Comparison of ENCODE assay signal across 26 mouse cellular contexts in genomic region chr8:117768971-117769370, GRCm38 (mm10). TPM values are rescaled to one million over a fixed set of nuclear protein-coding genes. Genes with fewer than 3 reads are reported as not detected.
DNase-seq lines count a peak whose midpoint lies in the region; ATAC-seq and TF ChIP-seq lines count a peak whose summit lies in the region.
"Had no signal": no experiment of that assay in that cellular context is flagged by ENCODE, and none has a peak within 500 bp of the region (broad histone marks: within the 10 kb centered on the region; RNA-seq: fewer than 3 reads in every experiment).

No protein-coding gene starts in this region.

- DNase-seq in midbrain, embryonic 11.5 days (ENCODE audit: low spot score, missing footprints), result peak; percentile 66
- DNase-seq in midbrain, postnatal 0 days (ENCODE audit: low spot score), result no peak
- DNase-seq in 3T3-L1 (ENCODE audit: low read depth, low spot score) (peak; percentile 17), Patski (ENCODE audit: low read depth, low spot score) (peak; percentile 64)
- peak; percentile 37 for DNase-seq in yolk sac, embryonic 10.5 days (ENCODE audit: low spot score)
- DNase-seq in thymus, postnatal 14 days, result no peak
- no peak for DNase-seq in embryo, embryonic 11 days
- DNase-seq: adrenal gland, adult 2 months; adrenal gland, postnatal 10 days; adrenal gland, postnatal 25 days; B cell, adult 2 months; cerebellum, adult 11 months; cerebellum, adult 18-20 months; cerebellum, adult 8-10 months; cerebellum, adult 9-11 months; cerebellum, postnatal 14 days; cerebellum, postnatal 36 days had no signal

- no peak for ATAC-seq in midbrain, embryonic 11.5 days (ENCODE audit: low FRiP score)
- ATAC-seq in midbrain, postnatal 0 days (ENCODE audit: low FRiP score), result no peak
- ATAC-seq in Patski, result peak; percentile 85
- ATAC-seq: CD4-positive, CD25-positive, alpha-beta regulatory T cell, adult 4 months; forebrain, embryonic 14.5 days; forebrain, embryonic 16.5 days had no signal

- no peak overlapping the region for H3K4me3 ChIP-seq in midbrain, embryonic 11.5 days (ENCODE audit: low read depth, low read length)
- H3K4me3 ChIP-seq in midbrain, postnatal 0 days (ENCODE audit: low read depth, low read length), result no peak overlapping the region
- H3K4me3 ChIP-seq: embryonic facial prominence, embryonic 10.5 days; embryonic facial prominence, embryonic 12.5 days; forebrain, embryonic 10.5 days; forebrain, embryonic 12.5 days had no signal

- in situ Hi-C loops in Patski (cut with MboI; ENCODE audit: low pct_unique_long_range_greater_than_20kb), result no loop called here

- H3K27ac ChIP-seq in midbrain, embryonic 11.5 days (ENCODE audit: low read depth, low read length), result no peak overlapping the region
- H3K27ac ChIP-seq in midbrain, postnatal 0 days (ENCODE audit: low read depth, low read length), result no peak overlapping the region
- H3K27ac ChIP-seq: embryonic facial prominence, embryonic 10.5 days; embryonic facial prominence, embryonic 12.5 days; forebrain, embryonic 10.5 days; forebrain, embryonic 12.5 days had no signal

- no peaks in the 10 kb centered on the region for H3K27me3 ChIP-seq in midbrain, embryonic 11.5 days (ENCODE audit: control insufficient read depth, insufficient read depth, low read length)
- H3K27me3 ChIP-seq in midbrain, postnatal 0 days (ENCODE audit: insufficient read depth, low read length), result no peaks in the 10 kb centered on the region
- no peaks in the 10 kb centered on the region for H3K27me3 ChIP-seq in Patski
- H3K27me3 ChIP-seq: CH12.LX; embryonic facial prominence, embryonic 12.5 days; forebrain, embryonic 12.5 days had no signal

- H3K4me1 ChIP-seq in midbrain, embryonic 11.5 days (ENCODE audit: control insufficient read depth, insufficient read depth, low read length), result no peaks in the 10 kb centered on the region
- H3K4me1 ChIP-seq in midbrain, postnatal 0 days (ENCODE audit: insufficient read depth, low read length), result no peaks in the 10 kb centered on the region
- H3K4me1 ChIP-seq: embryonic facial prominence, embryonic 10.5 days; embryonic facial prominence, embryonic 12.5 days; forebrain, embryonic 10.5 days; forebrain, embryonic 12.5 days had no signal

- POLR2A ChIA-PET in Patski (lab: Charles Lee), result interaction anchor here (0.6 to 0.7 kb wide), 4 partner anchors 9 to 96 kb away, joined by 3 to 10 read pairs (median 3); no protein-coding TSS in a partner anchor

- no peaks in the 10 kb centered on the region for H3K36me3 ChIP-seq in midbrain, embryonic 11.5 days (ENCODE audit: control insufficient read depth, insufficient read depth, low read length)
- H3K36me3 ChIP-seq in midbrain, postnatal 0 days (ENCODE audit: insufficient read depth, low read length), result no peaks in the 10 kb centered on the region
- H3K36me3 ChIP-seq: embryonic facial prominence, embryonic 10.5 days; embryonic facial prominence, embryonic 12.5 days; forebrain, embryonic 10.5 days; forebrain, embryonic 12.5 days; G1E had no signal

- CTCF ChIA-PET in Patski (lab: Charles Lee), result interaction anchor here (0.7 to 1.9 kb wide), 9 partner anchors 9 to 68 kb away, joined by 3 to 7 read pairs (median 3); no protein-coding TSS in a partner anchor

- H3K9ac ChIP-seq in midbrain, embryonic 11.5 days (ENCODE audit: low read length), result no peak overlapping the region
- H3K9ac ChIP-seq in midbrain, postnatal 0 days (replicated peaks; ENCODE audit: low read length, poor library complexity, severe bottlenecking), result no peak overlapping the region
- H3K9ac ChIP-seq: embryonic facial prominence, embryonic 12.5 days; forebrain, embryonic 12.5 days had no signal

- TF ChIP-seq CTCF in midbrain, postnatal 0 days (IDR thresholded peaks at IDR 0.05), result no peak
- peak; percentile 13 for TF ChIP-seq CTCF in Patski (IDR thresholded peaks at IDR 0.05)

- H3K4me2 ChIP-seq in midbrain, embryonic 11.5 days, result no peak overlapping the region
- no peak overlapping the region for H3K4me2 ChIP-seq in midbrain, postnatal 0 days (ENCODE audit: low read depth, low read length, poor library complexity, severe bottlenecking)
- H3K4me2 ChIP-seq: embryonic facial prominence, embryonic 12.5 days; forebrain, embryonic 12.5 days had no signal

- WGBS in midbrain, embryonic 11.5 days, result 68% methylated on average over 7 of the region's 7 CpGs
- 68% methylated on average over 6 of the region's 7 CpGs for WGBS in midbrain, postnatal 0 days

- H3K9me3 ChIP-seq in midbrain, embryonic 11.5 days (ENCODE audit: control insufficient read depth, low read length), result no peaks in the 10 kb centered on the region
- H3K9me3 ChIP-seq in midbrain, postnatal 0 days (ENCODE audit: low read length), result no peaks in the 10 kb centered on the region
- H3K9me3 ChIP-seq: embryonic facial prominence, embryonic 10.5 days; embryonic facial prominence, embryonic 12.5 days; forebrain, embryonic 10.5 days; forebrain, embryonic 12.5 days had no signal

RNA-seq across cellular contexts. Expression of gene Mphosph6, which starts 32.8 kb away (rescaled TPM):
- 59.0 and 61.4 TPM in 2 replicates for polyA plus RNA-seq in midbrain, embryonic 11.5 days (2014; fragmentation: Nextera tagmentation; extraction: Ambion mirVana)
- 18.5 and 20.6 TPM in 2 replicates for total RNA-seq in midbrain, postnatal 0 days (2014; rRNA removed)
- polyA plus RNA-seq in midbrain, postnatal 0 days (2015; fragmentation: Nextera tagmentation; extraction: Ambion mirVana), result 29.4 and 31.4 TPM in 2 replicates
- 59.3 TPM for polyA plus RNA-seq in Patski (2021)

Comparison
In these comparisons a context has a peak if more than half of its experiments do, and no peak if none do; other contexts are left out.
1. DNase-seq: peak in midbrain, embryonic 11.5 days (single experiment), 3T3-L1 (single experiment), Patski (single experiment) and yolk sac, embryonic 10.5 days (single experiment); none in midbrain, postnatal 0 days (single experiment), thymus, postnatal 14 days (single experiment) and embryo, embryonic 11 days (single experiment).